Mouse (Mus musculus): ENCODE results near the gene Mipol1. TPM values are rescaled to one million over a fixed set of nuclear protein-coding genes. Genes with fewer than 3 reads are reported as not detected.
"Not testable (repeated sequence)": the region's sequence is repeated elsewhere in the genome, so short reads cannot be mapped to it uniquely, and the experiment has no call there.

The Mipol1 gene
- polyA plus RNA-seq, 1 experiment from 2014 or later, result 5.5 TPM

- H3K4me1 ChIP-seq, result peaks cover 6% of the 10 kb centered on the region
- H3K9ac ChIP-seq (replicated peaks), result no peak overlapping the region
- H3K9me3 ChIP-seq (replicated peaks), result no peaks in the 10 kb centered on the region
- H3K4me3 ChIP-seq (replicated peaks), result no peak overlapping the region
- H3K36me3 ChIP-seq, result no peaks in the 10 kb centered on the region
- peaks cover 15% of the 10 kb centered on the region for H3K27me3 ChIP-seq (replicated peaks)
- ATAC-seq (ENCODE audit: low FRiP score), result no peak
- 97% methylated on average over 3 of the region's 3 CpGs for WGBS
- H3K4me2 ChIP-seq, result no peak overlapping the region
- no peak overlapping the region for H3K27ac ChIP-seq (replicated peaks)
Measured at GRCm38 (mm10) chr12:57201901-57202300, 28.3 kb upstream of the Mipol1 start.

GRCm38 (mm10) chr12:57204276-57204851, 25.9 kb upstream of the Mipol1 start:
- no peaks in the 10 kb centered on the region for H3K4me1 ChIP-seq
- H3K4me2 ChIP-seq, result no peak overlapping the region
- H3K36me3 ChIP-seq, result no peaks in the 10 kb centered on the region
- H3K9me3 ChIP-seq (replicated peaks), result no peaks in the 10 kb centered on the region
- no peaks in the 10 kb centered on the region; the same call in 1 of the 2 replicates for H3K27me3 ChIP-seq (replicated peaks)
- no peak overlapping the region for H3K27ac ChIP-seq (replicated peaks)
- no peak overlapping the region for H3K4me3 ChIP-seq (replicated peaks)
- H3K9ac ChIP-seq (replicated peaks), result no peak overlapping the region
- no peak for ATAC-seq (ENCODE audit: low FRiP score)
- 90% methylated on average over 4 of the region's 4 CpGs for WGBS

- 7% methylated on average over 30 of the region's 30 CpGs for WGBS
- peak; percentile 83 for ATAC-seq (ENCODE audit: low FRiP score)
- no peak overlapping the region; the same call in 1 of the 2 replicates for H3K27ac ChIP-seq (replicated peaks)
Measured at GRCm38 (mm10) chr12:57211353-57212311, 18.6 kb upstream of the Mipol1 start.

GRCm38 (mm10) chr12:57212463-57212862, 17.8 kb upstream of the Mipol1 start:
- not testable (repeated sequence) for H3K4me3 ChIP-seq (replicated peaks); H3K27ac ChIP-seq (replicated peaks); H3K36me3 ChIP-seq; H3K4me1 ChIP-seq; H3K9me3 ChIP-seq (replicated peaks); H3K9ac ChIP-seq (replicated peaks); H3K27me3 ChIP-seq (replicated peaks)
- WGBS, result 76% methylated on average over 5 of the region's 5 CpGs
- peak; percentile 39; the same call in 1 of the 2 replicates for ATAC-seq (ENCODE audit: low FRiP score)
- H3K4me2 ChIP-seq, result peak overlapping the region; percentile 94; the same call in 1 of the 2 replicates

More at GRCm38 (mm10) chr12:57211353-57212311, 18.6 kb upstream of the Mipol1 start:
- no peaks in the 10 kb centered on the region for H3K36me3 ChIP-seq
- no peaks in the 10 kb centered on the region for H3K9me3 ChIP-seq (replicated peaks)
- H3K9ac ChIP-seq (replicated peaks), result peak overlapping the region; percentile 34
- peak overlapping the region; percentile 94 for H3K4me2 ChIP-seq
- H3K4me3 ChIP-seq (replicated peaks), result peak overlapping the region; percentile 43
- peaks cover 8% of the 10 kb centered on the region for H3K4me1 ChIP-seq
- H3K27me3 ChIP-seq (replicated peaks), result no peaks in the 10 kb centered on the region

GRCm38 (mm10) chr12:57226411-57226810, 3.8 kb upstream of the Mipol1 start:
- no peak overlapping the region for H3K27ac ChIP-seq (replicated peaks)
- no peak overlapping the region for H3K4me2 ChIP-seq
- no peaks in the 10 kb centered on the region for H3K36me3 ChIP-seq
- no peak for ATAC-seq (ENCODE audit: low FRiP score)
- no peak overlapping the region for H3K9ac ChIP-seq (replicated peaks)
- H3K4me1 ChIP-seq, result peaks cover 5% of the 10 kb centered on the region
- H3K9me3 ChIP-seq (replicated peaks), result no peaks in the 10 kb centered on the region
- H3K4me3 ChIP-seq (replicated peaks), result no peak overlapping the region
- 89% methylated on average over 9 of the region's 9 CpGs for WGBS
- no peaks in the 10 kb centered on the region for H3K27me3 ChIP-seq (replicated peaks)

GRCm38 (mm10) chr12:57227776-57228175, 2.5 kb upstream of the Mipol1 start:
- peaks cover 8% of the 10 kb centered on the region for H3K4me1 ChIP-seq
- H3K4me3 ChIP-seq (replicated peaks), result no peak overlapping the region
- 89% methylated on average over 3 of the region's 8 CpGs for WGBS
- no peak overlapping the region for H3K4me2 ChIP-seq
- no peak overlapping the region for H3K9ac ChIP-seq (replicated peaks)
- H3K27me3 ChIP-seq (replicated peaks), result no peaks in the 10 kb centered on the region
- no peak for ATAC-seq (ENCODE audit: low FRiP score)
- no peak overlapping the region for H3K27ac ChIP-seq (replicated peaks)
- no peaks in the 10 kb centered on the region for H3K36me3 ChIP-seq
- no peaks in the 10 kb centered on the region for H3K9me3 ChIP-seq (replicated peaks)

GRCm38 (mm10) chr12:57229703-57230102, 524 bp upstream of the Mipol1 start:
- Histone ChIP-seq H3K27ac (replicated peaks) (peak overlapping the region; percentile 86), H3K4me3 (replicated peaks) (peak overlapping the region; percentile 94), H3K9me3 (replicated peaks) (no peaks in the 10 kb centered on the region), H3K4me2 (peak overlapping the region; percentile 62), H3K27me3 (replicated peaks) (no peaks in the 10 kb centered on the region), H3K4me1 (peaks cover 8% of the 10 kb centered on the region), H3K36me3 (no peaks in the 10 kb centered on the region), H3K9ac (replicated peaks) (peak overlapping the region; percentile 72)
- 37% methylated on average over 4 of the region's 4 CpGs for WGBS
- ATAC-seq (ENCODE audit: low FRiP score), result peak; percentile 1; the same call in 1 of the 2 replicates

GRCm38 (mm10) chr12:57231085-57231875, 1.1 kb downstream of the Mipol1 start:
- no peaks in the 10 kb centered on the region for H3K27me3 ChIP-seq (replicated peaks)
- H3K4me2 ChIP-seq, result peak overlapping the region; percentile 62
- WGBS, result 77% methylated on average over 14 of the region's 14 CpGs
- peak overlapping the region; percentile 72; the same call in 1 of the 2 replicates for H3K9ac ChIP-seq (replicated peaks)
- no peak overlapping the region for H3K27ac ChIP-seq (replicated peaks)
- H3K4me1 ChIP-seq, result peaks cover 8% of the 10 kb centered on the region
- H3K9me3 ChIP-seq (replicated peaks), result no peaks in the 10 kb centered on the region
- H3K4me3 ChIP-seq (replicated peaks), result peak overlapping the region; percentile 94
- H3K36me3 ChIP-seq, result no peaks in the 10 kb centered on the region
- ATAC-seq (ENCODE audit: low FRiP score), result no peak

GRCm38 (mm10) chr12:57233386-57233785, 3.2 kb downstream of the Mipol1 start:
- WGBS, result 91% methylated on average over 5 of the region's 5 CpGs
- H3K9me3 ChIP-seq (replicated peaks), result no peaks in the 10 kb centered on the region
- H3K27ac ChIP-seq (replicated peaks), result no peak overlapping the region
- ATAC-seq (ENCODE audit: low FRiP score), result no peak
- H3K4me3 ChIP-seq (replicated peaks), result no peak overlapping the region
- peaks cover 3% of the 10 kb centered on the region; the same call in 1 of the 2 replicates for H3K36me3 ChIP-seq
- H3K4me2 ChIP-seq, result no peak overlapping the region
- no peak overlapping the region for H3K9ac ChIP-seq (replicated peaks)
- H3K4me1 ChIP-seq, result peaks cover 8% of the 10 kb centered on the region
- H3K27me3 ChIP-seq (replicated peaks), result no peaks in the 10 kb centered on the region

GRCm38 (mm10) chr12:57243671-57244495, 13.7 kb downstream of the Mipol1 start:
- WGBS, result 91% methylated on average over 5 of the region's 5 CpGs
- no peaks in the 10 kb centered on the region for H3K27me3 ChIP-seq (replicated peaks)
- no peak for ATAC-seq (ENCODE audit: low FRiP score)
- H3K4me3 ChIP-seq (replicated peaks), result no peak overlapping the region
- H3K4me1 ChIP-seq, result no peaks in the 10 kb centered on the region
- no peaks in the 10 kb centered on the region for H3K9me3 ChIP-seq (replicated peaks)
- no peak overlapping the region for H3K9ac ChIP-seq (replicated peaks)
- no peak overlapping the region for H3K4me2 ChIP-seq
- H3K36me3 ChIP-seq, result peaks cover 20% of the 10 kb centered on the region
- no peak overlapping the region for H3K27ac ChIP-seq (replicated peaks)
